Mouse (Mus musculus) testis, adult 2 months (tissue): ENCODE results near the gene Stard8.

Source experiments
- CTCF ChIP-seq: fragments of 200-500 bp; IDR thresholded peaks from 2 replicates; pipeline ENCODE4 v1.5.1; 2012; ENCODE audit warnings: low read depth, mild to moderate bottlenecking, inconsistent platforms, low read length, moderate library complexity; ENCODE audit not compliant: control insufficient read depth, insufficient read depth, insufficient replicate concordance
- POLR2A ChIP-seq: fragments of 200-500 bp; IDR thresholded peaks from 2 replicates; pipeline ENCODE4 v1.6.1; 2012; ENCODE audit warnings: low read depth, mild to moderate bottlenecking, inconsistent platforms, low read length, moderate library complexity; ENCODE audit not compliant: control insufficient read depth

DNA sequence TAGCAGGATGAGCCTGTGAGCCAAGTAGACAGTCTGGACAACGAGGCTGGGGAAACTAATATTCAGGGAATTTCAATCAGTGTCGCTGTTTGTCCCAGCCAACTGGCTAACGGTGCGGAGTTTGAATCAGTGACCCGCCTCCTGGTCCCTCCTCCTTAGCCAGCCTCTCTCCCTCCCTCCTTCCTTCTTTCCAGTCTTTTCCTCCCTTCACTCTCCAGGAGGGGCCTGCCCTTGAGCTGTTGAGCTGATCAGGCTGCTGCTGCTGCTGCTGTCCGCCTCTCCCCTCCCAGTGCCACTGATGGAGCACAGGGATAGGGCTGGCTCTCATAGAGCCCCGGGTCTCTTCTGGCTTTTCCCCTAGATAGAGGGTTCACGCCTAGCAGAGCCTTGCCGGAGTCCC, at the start of gene Stard8:
- no peak for TF ChIP-seq CTCF
- peak; percentile 27; the same call in 1 of the 2 replicates for TF ChIP-seq POLR2A
